Mouse (Mus musculus) embryonic fibroblast, embryonic 13.5 days (primary cell): ENCODE results near the gene Smug1. TPM values are rescaled to one million over a fixed set of nuclear protein-coding genes. Genes with fewer than 3 reads are reported as not detected.

Experiments used
- H3K27ac ChIP-seq: 2 replicates; pipeline ENCODE4 v1.5.1; 2012; ENCODE audit warnings: low read length, control low read depth, inconsistent platforms; ENCODE audit not compliant: insufficient read depth
- H3K4me1 ChIP-seq: 2 replicates; pipeline ENCODE4 v1.6.1; 2011; ENCODE audit warnings: low read length; ENCODE audit not compliant: control insufficient read depth, insufficient read depth
- H3K4me3 ChIP-seq: 2 replicates; pipeline ENCODE4 v1.5.1; 2011; ENCODE audit warnings: mild to moderate bottlenecking, control low read depth, low read length; ENCODE audit not compliant: insufficient read depth
- CTCF ChIP-seq: IDR thresholded peaks from 2 replicates; pipeline ENCODE4 v1.5.1; 2011; ENCODE audit warnings: mild to moderate bottlenecking, control low read depth, low read length, moderate library complexity, borderline replicate concordance; ENCODE audit not compliant: insufficient read depth
- POLR2A ChIP-seq: IDR thresholded peaks from 2 replicates; pipeline ENCODE4 v1.6.1; 2011; ENCODE audit warnings: low read depth, mild to moderate bottlenecking, control low read depth, low read length, moderate library complexity
- polyA plus RNA-seq: library from polyadenylated mRNA; stranded (reverse); fragments of >200 nt; gene quantifications from 2 replicates; pipeline ENCODE4 v1.2.4, GENCODE M21; 2011; ENCODE audit warnings: low read depth; ENCODE audit not compliant: missing spikeins, insufficient read length

Gene Smug1
- polyA plus RNA-seq: 10.4 and 11.0 TPM in 2 replicates

GRCm38 (mm10) chr15:103167042-103167615 is at the start of gene Smug1:
TSS of gene Smug1 (minus strand) at chr15:103167092.
- Histone ChIP-seq H3K4me1 (peaks cover 6% of the 10 kb centered on the region), H3K4me3 (no peak within 1 kb of the TSS), H3K27ac (no peak within 1 kb of the TSS)
- no peak for TF ChIP-seq CTCF
- TF ChIP-seq POLR2A: no peak

- Histone ChIP-seq H3K4me1 (peaks cover 15% of the 10 kb centered on the region), H3K27ac (peak overlapping the region; percentile 100), H3K4me3 (no peak overlapping the region)
- TF ChIP-seq POLR2A: no peak
- TF ChIP-seq CTCF: no peak
Measured at GRCm38 (mm10) chr15:103216052-103216451, 49.2 kb upstream of the Smug1 start.

DNA sequence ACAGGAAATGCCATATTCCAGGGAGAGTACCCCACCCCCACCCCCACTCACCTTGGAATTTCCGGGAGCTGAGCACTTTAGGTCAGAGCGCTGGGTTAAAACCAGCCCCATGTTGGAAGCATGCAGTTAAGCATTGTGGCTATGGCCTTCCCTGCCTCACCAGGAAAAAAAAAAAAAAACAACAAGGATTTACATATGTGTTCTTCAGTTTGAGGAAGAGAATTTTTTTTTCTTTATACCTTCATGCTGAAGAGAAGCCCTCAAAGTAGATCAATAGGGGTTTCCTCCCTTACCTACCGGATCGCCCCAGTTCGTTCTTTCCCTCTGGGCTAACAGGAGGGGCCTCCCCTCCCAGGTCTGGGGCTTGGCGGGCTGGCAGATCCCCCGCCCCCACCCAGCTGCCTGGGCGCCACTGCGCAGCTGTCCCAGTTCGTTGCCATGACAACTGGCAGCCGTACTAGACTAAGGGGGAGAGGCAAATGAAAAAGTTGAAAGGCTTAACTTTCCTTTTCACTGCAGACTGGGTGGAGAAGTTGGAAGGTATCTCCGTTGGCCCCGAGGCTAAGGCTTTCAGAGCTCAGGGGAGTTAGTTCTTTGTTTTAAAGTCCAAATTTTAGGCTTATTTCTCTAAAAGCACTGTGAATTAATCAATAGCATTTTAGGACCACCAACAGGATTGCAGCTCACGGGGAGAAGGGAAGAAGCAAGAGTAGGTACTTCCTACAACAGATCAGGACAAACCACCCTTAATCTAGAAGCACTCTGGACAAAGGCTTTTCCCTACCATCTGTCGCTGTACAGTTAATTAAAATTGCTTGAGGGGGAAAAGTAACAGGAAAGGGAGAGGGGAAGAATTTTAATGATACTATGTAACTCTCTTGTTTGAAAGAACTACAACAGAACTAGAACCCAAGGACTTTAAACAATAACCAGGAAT is 48.3 kb upstream of the Smug1 start:
- TF ChIP-seq CTCF (no peak), POLR2A (peak; percentile 81)
- H3K4me1 ChIP-seq: peaks cover 8% of the 10 kb centered on the region
- H3K4me3 ChIP-seq: peak overlapping the region; percentile 32
- H3K27ac ChIP-seq: peak overlapping the region; percentile 100

DNA sequence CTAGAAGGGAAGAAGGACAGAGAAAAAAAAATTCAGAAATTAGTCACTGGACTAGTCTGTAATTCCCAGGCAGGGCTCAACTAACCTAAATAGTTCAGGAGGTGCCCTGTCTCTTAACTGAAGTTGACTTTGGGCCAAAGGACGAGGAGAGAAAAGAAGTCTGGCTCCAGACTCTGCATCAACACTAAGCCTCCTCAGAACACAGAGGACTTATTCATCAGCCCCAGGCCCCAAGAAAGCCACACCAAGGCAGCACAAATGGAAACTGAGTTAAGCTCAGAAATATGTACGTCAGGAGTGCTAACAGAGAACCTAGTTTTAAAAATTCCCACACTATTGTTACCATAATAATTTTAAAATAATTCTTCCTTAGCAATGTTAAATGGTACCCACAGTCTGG is 47.3 kb upstream of the Smug1 start:
- H3K27ac ChIP-seq: peak overlapping the region; percentile 99
- TF ChIP-seq CTCF (no peak), POLR2A (no peak)
- H3K4me1 ChIP-seq: peaks cover 5% of the 10 kb centered on the region
- H3K4me3 ChIP-seq: no peak overlapping the region

- TF ChIP-seq CTCF (no peak), POLR2A (no peak)
- Histone ChIP-seq H3K27ac (no peak overlapping the region), H3K4me3 (no peak overlapping the region), H3K4me1 (peaks cover 2% of the 10 kb centered on the region; the same call in 1 of the 2 replicates)
Measured at GRCm38 (mm10) chr15:103205156-103205555, 38.3 kb upstream of the Smug1 start.

DNA sequence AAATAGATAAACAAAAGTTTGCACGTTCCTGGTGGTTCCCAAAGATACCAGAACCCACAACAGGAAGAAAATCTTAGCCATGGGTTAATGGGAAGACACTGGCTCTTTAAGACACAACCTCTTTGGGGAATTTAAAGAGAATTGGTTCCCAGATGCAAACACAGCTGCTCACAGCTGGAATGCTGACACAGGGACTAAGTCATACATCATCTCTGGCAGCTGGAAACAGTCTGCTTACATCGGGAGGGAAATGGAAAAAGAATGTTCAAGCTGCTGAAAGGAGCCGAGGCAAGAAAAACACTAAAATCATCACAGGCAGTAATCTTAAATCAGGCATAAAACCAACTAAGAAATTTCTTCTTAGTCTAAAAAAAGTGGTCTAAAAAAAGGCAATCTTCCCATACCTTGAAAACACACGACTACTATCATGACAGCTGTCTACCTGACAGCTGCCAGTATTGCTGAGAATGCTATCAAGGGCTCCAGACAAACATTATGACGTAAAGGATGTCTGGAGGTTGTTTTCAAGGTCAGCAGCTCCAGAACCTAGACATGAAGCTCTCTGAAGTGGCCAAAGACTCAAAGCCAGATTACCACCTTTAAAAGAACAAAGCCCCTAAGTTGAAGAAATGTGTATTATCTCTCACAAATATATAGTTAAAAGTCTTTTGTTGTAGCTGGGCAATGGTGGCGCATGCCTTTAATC is 35.3 kb upstream of the Smug1 start:
- Histone ChIP-seq H3K4me1 (peaks cover 2% of the 10 kb centered on the region; the same call in 1 of the 2 replicates), H3K4me3 (no peak overlapping the region), H3K27ac (peak overlapping the region; percentile 71)
- TF ChIP-seq CTCF (no peak), POLR2A (no peak)

- H3K27ac ChIP-seq: no peak overlapping the region
- H3K4me3 ChIP-seq: no peak overlapping the region
- TF ChIP-seq POLR2A: no peak
- TF ChIP-seq CTCF: no peak
Measured at GRCm38 (mm10) chr15:103197785-103198184, 30.9 kb upstream of the Smug1 start.

DNA sequence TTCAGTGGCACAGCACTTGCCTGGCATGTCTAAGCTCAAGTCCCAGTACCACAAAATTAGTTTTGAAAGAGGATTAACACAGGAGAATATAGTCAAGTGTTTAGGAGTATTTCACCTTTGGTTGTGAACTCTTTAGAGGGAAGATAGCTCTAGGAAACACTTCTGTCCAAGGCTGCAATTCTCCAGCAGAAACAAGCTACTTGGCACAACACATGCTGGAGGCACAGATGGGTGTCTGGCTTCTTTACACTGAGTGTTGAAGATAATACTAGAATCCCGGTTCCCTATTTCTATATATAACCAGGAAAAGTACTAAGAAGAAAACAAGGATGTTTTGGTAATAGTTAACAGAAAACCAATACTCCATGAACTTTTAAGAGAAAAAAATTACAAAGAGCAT is 29.9 kb upstream of the Smug1 start:
- H3K4me1 ChIP-seq: no peaks in the 10 kb centered on the region
- H3K27ac ChIP-seq: no peak overlapping the region
- H3K4me3 ChIP-seq: no peak overlapping the region
- no peak for TF ChIP-seq POLR2A
- TF ChIP-seq CTCF: no peak

More at GRCm38 (mm10) chr15:103197785-103198184, 30.9 kb upstream of the Smug1 start:
- peaks cover 2% of the 10 kb centered on the region; the same call in 1 of the 2 replicates for H3K4me1 ChIP-seq

DNA sequence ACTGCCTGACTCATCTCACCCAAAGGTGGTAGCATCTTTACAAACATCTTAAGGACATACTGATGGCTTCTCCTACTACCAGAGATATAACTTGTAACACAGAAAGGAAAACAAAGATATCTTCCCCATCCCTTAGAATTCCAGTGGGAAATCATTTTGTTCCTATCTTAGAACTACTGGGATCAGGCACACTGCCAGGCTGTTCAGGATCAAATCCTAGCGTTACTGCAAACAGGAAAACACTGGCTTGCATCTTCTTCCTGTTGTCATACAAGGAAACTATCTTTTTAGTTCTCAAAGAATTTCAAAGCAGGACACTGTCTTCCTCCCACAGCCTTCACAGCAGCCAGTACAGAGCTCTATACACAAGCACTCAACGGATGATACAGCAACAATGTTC is 26.7 kb upstream of the Smug1 start:
- no peak overlapping the region for H3K4me3 ChIP-seq
- no peak overlapping the region for H3K27ac ChIP-seq
- no peaks in the 10 kb centered on the region for H3K4me1 ChIP-seq
- no peak for TF ChIP-seq CTCF
- TF ChIP-seq POLR2A: no peak
